In genomic region chr3:138857805-138858546, GRCm38 (mm10) we compare ENCODE assay signal across 9 mouse cellular contexts.
DNase-seq lines count a peak whose midpoint lies in the region; ATAC-seq and TF ChIP-seq lines count a peak whose summit lies in the region.
"Had no signal": no experiment of that assay in that cellular context is flagged by ENCODE, and none has a peak within 500 bp of the region (broad histone marks: within the 10 kb centered on the region; RNA-seq: fewer than 3 reads in every experiment).

No protein-coding gene starts in this region.

- peaks cover 13% of the 10 kb centered on the region for H3K4me1 ChIP-seq in kidney, postnatal 0 days (replicated peaks; ENCODE audit: insufficient read depth, low read length)
- peaks cover 88% of the 10 kb centered on the region for H3K4me1 ChIP-seq in hindbrain, embryonic 13.5 days (replicated peaks)
- peaks cover 73% of the 10 kb centered on the region for H3K4me1 ChIP-seq in neural tube, embryonic 11.5 days (ENCODE audit: control insufficient read depth, insufficient read depth, low read length)

- no peak for TF ChIP-seq CTCF in kidney, postnatal 0 days (IDR thresholded peaks at IDR 0.05; ENCODE audit: low read depth)

- no peaks in the 10 kb centered on the region for H3K36me3 ChIP-seq in kidney, postnatal 0 days (ENCODE audit: insufficient read depth, low read length)
- no peaks in the 10 kb centered on the region for H3K36me3 ChIP-seq in hindbrain, embryonic 13.5 days
- no peaks in the 10 kb centered on the region for H3K36me3 ChIP-seq in neural tube, embryonic 11.5 days (ENCODE audit: control insufficient read depth, insufficient read depth, low read length)

- peak; percentile 61 for DNase-seq in kidney, postnatal 0 days (ENCODE audit: low spot score)
- no peak for DNase-seq in kidney, adult 8-10 months
- peak; percentile 66 for DNase-seq in embryo, embryonic 11 days
- peak; percentile 48 for DNase-seq in neural tube, embryonic 11.5 days (ENCODE audit: low spot score)
- DNase-seq in layer of hippocampus, postnatal 36 days, result no peak
- no peak for DNase-seq in spleen, postnatal 10 days (ENCODE audit: low spot score in 2 of 2)

- H3K4me2 ChIP-seq in kidney, postnatal 0 days (ENCODE audit: low read length), result no peak overlapping the region
- no peak overlapping the region for H3K4me2 ChIP-seq in hindbrain, embryonic 13.5 days
- H3K4me2 ChIP-seq in neural tube, embryonic 11.5 days (ENCODE audit: low read depth), result no peak overlapping the region

- no peaks in the 10 kb centered on the region for H3K9me3 ChIP-seq in kidney, postnatal 0 days (replicated peaks; ENCODE audit: low read length)
- H3K9me3 ChIP-seq in hindbrain, embryonic 13.5 days, result no peaks in the 10 kb centered on the region
- H3K9me3 ChIP-seq in neural tube, embryonic 11.5 days (ENCODE audit: control insufficient read depth, low read length), result no peaks in the 10 kb centered on the region

- H3K9ac ChIP-seq in kidney, postnatal 0 days (ENCODE audit: low read depth, low read length), result no peak overlapping the region
- peak overlapping the region; percentile 53 for H3K9ac ChIP-seq in hindbrain, embryonic 13.5 days
- peak overlapping the region; percentile 24; the same call in 1 of the 2 replicates for H3K9ac ChIP-seq in neural tube, embryonic 11.5 days (ENCODE audit: low read length)

- H3K27ac ChIP-seq in kidney, postnatal 0 days, result peak overlapping the region; percentile 50
- H3K27ac ChIP-seq in hindbrain, embryonic 13.5 days, result peak overlapping the region; percentile 82
- H3K27ac ChIP-seq in neural tube, embryonic 11.5 days (ENCODE audit: low read depth, low read length), result peak overlapping the region; percentile 77

- no peaks in the 10 kb centered on the region for H3K27me3 ChIP-seq in kidney, postnatal 0 days (ENCODE audit: insufficient read depth, low read length)
- no peaks in the 10 kb centered on the region for H3K27me3 ChIP-seq in hindbrain, embryonic 13.5 days
- H3K27me3 ChIP-seq in neural tube, embryonic 11.5 days (ENCODE audit: control insufficient read depth, insufficient read depth, low read length), result no peaks in the 10 kb centered on the region
- H3K27me3 ChIP-seq: Patski had no signal

- WGBS in kidney, postnatal 0 days, result 41% methylated on average over 12 of the region's 12 CpGs
- 18% methylated on average over 12 of the region's 12 CpGs for WGBS in hindbrain, embryonic 13.5 days
- 34% methylated on average over 12 of the region's 12 CpGs for WGBS in neural tube, embryonic 11.5 days

- no peak overlapping the region for H3K4me3 ChIP-seq in kidney, postnatal 0 days (replicated peaks; ENCODE audit: low read depth, low read length)
- no peak overlapping the region for H3K4me3 ChIP-seq in hindbrain, embryonic 13.5 days
- H3K4me3 ChIP-seq in neural tube, embryonic 11.5 days (ENCODE audit: low read depth, low read length), result no peak overlapping the region

- ATAC-seq in kidney, postnatal 0 days (replicated peaks; ENCODE audit: low FRiP score, low read depth), result no peak
- peak; percentile 11; the same call in 1 of the 2 replicates for ATAC-seq in hindbrain, embryonic 13.5 days (ENCODE audit: low FRiP score)
- ATAC-seq in neural tube, embryonic 11.5 days (ENCODE audit: insufficient read depth, low FRiP score, low TSS enrichment), result no peak
- ATAC-seq in megakaryocyte-erythroid progenitor cell, adult 5-6 weeks (replicated peaks; ENCODE audit: low FRiP score, low TSS enrichment, poor library complexity, severe bottlenecking), result no peak
- ATAC-seq: Patski had no signal

Comparison
In these comparisons a context has a peak if more than half of its experiments do, and no peak if none do; other contexts are left out.
1. DNase-seq: peak in kidney, postnatal 0 days (single experiment), embryo, embryonic 11 days (single experiment) and neural tube, embryonic 11.5 days (single experiment); none in kidney, adult 8-10 months (0 of 2), layer of hippocampus, postnatal 36 days (0 of 2) and spleen, postnatal 10 days (0 of 2).
2. Peak in every context shown above with its lines, with median percentiles within 50 percentile points of each other: H3K27ac ChIP-seq.